Mouse (Mus musculus) lung, embryonic 15.5 days (tissue): Measurements from ENCODE around the gene Pde1a. TPM values are rescaled to one million over a fixed set of nuclear protein-coding genes. Genes with fewer than 3 reads are reported as not detected.
A peak's percentile ranks its signal among the peaks of the same experiment; 100 is the strongest.

Experiments
- ATAC-seq: fragments of 200-750 bp; cut with Nextera tagmentation; 2 replicates; pipeline ENCODE4 v1.8.0; 2017; ENCODE audit warnings: moderate number of reproducible peaks, borderline replicate concordance; ENCODE audit not compliant: low FRiP score, low TSS enrichment; ENCODE audit errors: extremely low read depth
- H3K27ac ChIP-seq: fragments of 300-500 bp; sonication (generic); 2 replicates; pipeline ENCODE4 v1.5.1; 2015; ENCODE audit warnings: moderate library complexity, mild to moderate bottlenecking, inconsistent platforms
- H3K27me3 ChIP-seq: fragments of 300-500 bp; sonication (generic); 2 replicates; pipeline ENCODE4 v1.6.1; 2015; ENCODE audit warnings: inconsistent platforms
- H3K36me3 ChIP-seq: fragments of 300-500 bp; sonication (generic); 2 replicates; pipeline ENCODE4 v1.6.1; 2015; ENCODE audit warnings: inconsistent platforms
- H3K4me1 ChIP-seq: fragments of 300-500 bp; sonication (generic); 2 replicates; pipeline ENCODE4 v1.6.1; 2015; ENCODE audit warnings: inconsistent platforms
- H3K4me2 ChIP-seq: fragments of 300-500 bp; sonication (generic); 2 replicates; pipeline ENCODE4 v1.6.1; 2015; ENCODE audit warnings: inconsistent platforms, mild to moderate bottlenecking, moderate library complexity
- H3K4me3 ChIP-seq: fragments of 300-500 bp; sonication (generic); 2 replicates; pipeline ENCODE4 v1.5.1; 2015; ENCODE audit warnings: mild to moderate bottlenecking, inconsistent platforms
- H3K9ac ChIP-seq: fragments of 300-500 bp; sonication (generic); 2 replicates; pipeline ENCODE4 v1.6.1; 2015; ENCODE audit warnings: inconsistent platforms
- H3K9me3 ChIP-seq: fragments of 300-500 bp; sonication (generic); 2 replicates; pipeline ENCODE4 v1.6.1; 2016; ENCODE audit warnings: inconsistent platforms
- whole genome bisulfite sequencing: fragments of 180-500 bp; shearing (Covaris S2); methylation state at CpG from one replicate; pipeline ENCODE4 v1.1.7; 2015; 5-methylcytosine and 5-hydroxymethylcytosine counted together
- polyA plus RNA-seq: library from polyadenylated mRNA; unstranded; fragments of >200 nt; fragmentation: Nextera tagmentation; extraction: Ambion mirVana; gene quantifications from 2 replicates; pipeline ENCODE4 v1.2.1, GENCODE M21; 2015

Gene Pde1a
- polyA plus RNA-seq, 1 experiment from 2014 or later = 16.2 TPM

GRCm38 (mm10) chr2:80037971-80038370 lies 91.3 kb downstream of the Pde1a start:
- WGBS = 36% methylated on average over 5 of the region's 5 CpGs
- H3K27me3 ChIP-seq = no peaks in the 10 kb centered on the region
- no peaks in the 10 kb centered on the region for H3K9me3 ChIP-seq
- peak overlapping the region; percentile 39 for H3K4me3 ChIP-seq
- H3K4me2 ChIP-seq = peak overlapping the region; percentile 53
- 0 out of 2 replicates have a peak overlapping the region, but pooled peaks have one; percentile 55 for H3K27ac ChIP-seq
- no peak for ATAC-seq
- no peaks in the 10 kb centered on the region for H3K36me3 ChIP-seq
- H3K4me1 ChIP-seq = no peaks in the 10 kb centered on the region
- H3K9ac ChIP-seq = no peak overlapping the region

- Histone ChIP-seq H3K27ac (no peak overlapping the region), H3K9me3 (no peaks in the 10 kb centered on the region), H3K27me3 (no peaks in the 10 kb centered on the region), H3K4me2 (no peak overlapping the region), H3K9ac (no peak overlapping the region), H3K4me3 (no peak overlapping the region), H3K36me3 (no peaks in the 10 kb centered on the region), H3K4me1 (no peaks in the 10 kb centered on the region)
- 85% methylated on average over 2 of the region's 2 CpGs for WGBS
- ATAC-seq = no peak
Measured at GRCm38 (mm10) chr2:80029051-80029450, 100.2 kb downstream of the Pde1a start.

- Histone ChIP-seq H3K4me1 (no peaks in the 10 kb centered on the region), H3K9me3 (no peaks in the 10 kb centered on the region), H3K4me3 (no peak overlapping the region), H3K9ac (no peak overlapping the region), H3K4me2 (no peak overlapping the region), H3K36me3 (no peaks in the 10 kb centered on the region), H3K27me3 (no peaks in the 10 kb centered on the region), H3K27ac (no peak overlapping the region)
- no peak for ATAC-seq
- 90% methylated on average over 1 of the region's 1 CpGs for WGBS
Measured at GRCm38 (mm10) chr2:80026053-80026452, 103.2 kb downstream of the Pde1a start.

GRCm38 (mm10) chr2:80025597-80025996 lies 103.7 kb downstream of the Pde1a start:
- H3K27me3 ChIP-seq = no peaks in the 10 kb centered on the region
- H3K4me2 ChIP-seq = no peak overlapping the region
- no peak overlapping the region for H3K27ac ChIP-seq
- 49% methylated on average over 1 of the region's 1 CpGs for WGBS
- no peak overlapping the region for H3K9ac ChIP-seq
- no peak for ATAC-seq
- no peaks in the 10 kb centered on the region for H3K4me1 ChIP-seq
- H3K4me3 ChIP-seq = no peak overlapping the region
- H3K9me3 ChIP-seq = no peaks in the 10 kb centered on the region
- no peaks in the 10 kb centered on the region for H3K36me3 ChIP-seq

GRCm38 (mm10) chr2:80025038-80025437 lies 104.2 kb downstream of the Pde1a start:
- 38% methylated on average over 1 of the region's 1 CpGs for WGBS
- Histone ChIP-seq H3K4me3 (no peak overlapping the region), H3K27ac (no peak overlapping the region), H3K4me2 (no peak overlapping the region), H3K4me1 (no peaks in the 10 kb centered on the region), H3K9ac (no peak overlapping the region), H3K9me3 (no peaks in the 10 kb centered on the region), H3K27me3 (no peaks in the 10 kb centered on the region), H3K36me3 (no peaks in the 10 kb centered on the region)
- no peak for ATAC-seq

GRCm38 (mm10) chr2:80014161-80014560 lies 115.1 kb downstream of the Pde1a start:
- no peak overlapping the region for H3K4me2 ChIP-seq
- H3K36me3 ChIP-seq = no peaks in the 10 kb centered on the region
- WGBS = 74% methylated on average over 3 of the region's 3 CpGs
- no peaks in the 10 kb centered on the region for H3K27me3 ChIP-seq
- H3K9ac ChIP-seq = no peak overlapping the region
- no peak overlapping the region for H3K4me3 ChIP-seq
- H3K27ac ChIP-seq = no peak overlapping the region
- no peak for ATAC-seq
- H3K4me1 ChIP-seq = peaks cover 5% of the 10 kb centered on the region; the same call in 1 of the 2 replicates
- no peaks in the 10 kb centered on the region for H3K9me3 ChIP-seq

- peak; percentile 88; the same call in 1 of the 2 replicates for ATAC-seq
- no peak overlapping the region for H3K9ac ChIP-seq
- H3K4me2 ChIP-seq = no peak overlapping the region
- no peaks in the 10 kb centered on the region for H3K9me3 ChIP-seq
- H3K4me3 ChIP-seq = no peak overlapping the region
- peak overlapping the region; percentile 41; the same call in 1 of the 2 replicates for H3K27ac ChIP-seq
- WGBS = 36% methylated on average over 4 of the region's 4 CpGs
- no peaks in the 10 kb centered on the region for H3K36me3 ChIP-seq
- H3K4me1 ChIP-seq = peaks cover 5% of the 10 kb centered on the region; the same call in 1 of the 2 replicates
- no peaks in the 10 kb centered on the region for H3K27me3 ChIP-seq
Measured at GRCm38 (mm10) chr2:80013060-80013459, 116.2 kb downstream of the Pde1a start.

- WGBS = 88% methylated on average over 3 of the region's 3 CpGs
- H3K27ac ChIP-seq = no peak overlapping the region
Measured at GRCm38 (mm10) chr2:79999168-79999567, 130.1 kb downstream of the Pde1a start.

GRCm38 (mm10) chr2:79998460-79998859 lies 130.8 kb downstream of the Pde1a start:
- Histone ChIP-seq H3K4me2 (no peak overlapping the region), H3K27me3 (no peaks in the 10 kb centered on the region), H3K36me3 (no peaks in the 10 kb centered on the region), H3K4me3 (no peak overlapping the region), H3K9ac (no peak overlapping the region), H3K9me3 (no peaks in the 10 kb centered on the region), H3K27ac (no peak overlapping the region), H3K4me1 (no peaks in the 10 kb centered on the region)
- 56% methylated on average over 2 of the region's 2 CpGs for WGBS
- ATAC-seq = no peak

More at GRCm38 (mm10) chr2:79999168-79999567, 130.1 kb downstream of the Pde1a start:
- Histone ChIP-seq H3K4me1 (no peaks in the 10 kb centered on the region), H3K9ac (no peak overlapping the region), H3K27me3 (no peaks in the 10 kb centered on the region), H3K4me3 (no peak overlapping the region), H3K4me2 (no peak overlapping the region), H3K36me3 (no peaks in the 10 kb centered on the region), H3K9me3 (no peaks in the 10 kb centered on the region)
- ATAC-seq = no peak

GRCm38 (mm10) chr2:79991642-79992041 lies 137.6 kb downstream of the Pde1a start:
- Histone ChIP-seq H3K4me3 (no peak overlapping the region), H3K9me3 (no peaks in the 10 kb centered on the region), H3K27me3 (no peaks in the 10 kb centered on the region), H3K9ac (no peak overlapping the region), H3K4me1 (no peaks in the 10 kb centered on the region), H3K4me2 (no peak overlapping the region), H3K36me3 (no peaks in the 10 kb centered on the region), H3K27ac (no peak overlapping the region)
- ATAC-seq = no peak
- WGBS = 56% methylated on average over 6 of the region's 6 CpGs

GRCm38 (mm10) chr2:79983778-79984177 lies 145.5 kb downstream of the Pde1a start:
- WGBS = 30% methylated on average over 4 of the region's 4 CpGs
- no peaks in the 10 kb centered on the region for H3K9me3 ChIP-seq
- no peaks in the 10 kb centered on the region for H3K36me3 ChIP-seq
- ATAC-seq = no peak; the same call in 1 of the 2 replicates
- H3K4me3 ChIP-seq = no peak overlapping the region
- H3K27me3 ChIP-seq = no peaks in the 10 kb centered on the region
- H3K4me2 ChIP-seq = no peak overlapping the region
- H3K27ac ChIP-seq = peak overlapping the region; percentile 33; the same call in 1 of the 2 replicates
- H3K9ac ChIP-seq = no peak overlapping the region
- peaks cover 3% of the 10 kb centered on the region; the same call in 1 of the 2 replicates for H3K4me1 ChIP-seq

- H3K27me3 ChIP-seq = no peaks in the 10 kb centered on the region
- H3K27ac ChIP-seq = peak overlapping the region; percentile 33
- no peak overlapping the region for H3K9ac ChIP-seq
- no peaks in the 10 kb centered on the region for H3K9me3 ChIP-seq
- peak; percentile 89 for ATAC-seq
- peak overlapping the region; percentile 35 for H3K4me2 ChIP-seq
- no peaks in the 10 kb centered on the region for H3K36me3 ChIP-seq
- no peak overlapping the region for H3K4me3 ChIP-seq
- peaks cover 3% of the 10 kb centered on the region; the same call in 1 of the 2 replicates for H3K4me1 ChIP-seq
- WGBS = 20% methylated on average over 9 of the region's 9 CpGs
Measured at GRCm38 (mm10) chr2:79983222-79983632, 146.0 kb downstream of the Pde1a start.

GRCm38 (mm10) chr2:79981781-79982180 lies 147.5 kb downstream of the Pde1a start:
- Histone ChIP-seq H3K9ac (no peak overlapping the region), H3K4me2 (no peak overlapping the region), H3K27me3 (no peaks in the 10 kb centered on the region), H3K27ac (no peak overlapping the region), H3K36me3 (no peaks in the 10 kb centered on the region), H3K4me3 (no peak overlapping the region), H3K4me1 (peaks cover 3% of the 10 kb centered on the region; the same call in 1 of the 2 replicates), H3K9me3 (no peaks in the 10 kb centered on the region)
- ATAC-seq = no peak
- WGBS = 83% methylated on average over 3 of the region's 3 CpGs
